In genomic region chr12:118198386-118199093, GRCm38 (mm10) we compare ENCODE assay signal across 7 mouse cellular contexts. TPM values are rescaled to one million over a fixed set of nuclear protein-coding genes. Genes with fewer than 3 reads are reported as not detected.
A peak's percentile ranks its signal among the peaks of the same experiment; 100 is the strongest.
DNase-seq lines count a peak whose midpoint lies in the region; ATAC-seq and TF ChIP-seq lines count a peak whose summit lies in the region.

Gene Dnah11, minus strand, starts transcription at chr12:118199043.

- H3K4me1 ChIP-seq in bone marrow, adult 2 months (ENCODE audit: control insufficient read depth, insufficient read depth, low read length), result no peaks in the 10 kb centered on the region
- 0 out of 2 replicates have a peak, but pooled peaks cover 3% of the 10 kb centered on the region for H3K4me1 ChIP-seq in embryonic facial prominence, embryonic 12.5 days
- H3K4me1 ChIP-seq in limb, embryonic 11.5 days (ENCODE audit: control insufficient read depth, insufficient read depth, low read length), result no peaks in the 10 kb centered on the region
- peaks cover 9% of the 10 kb centered on the region for H3K4me1 ChIP-seq in midbrain, embryonic 12.5 days

- no peak for TF ChIP-seq CTCF in bone marrow, adult 2 months (IDR thresholded peaks at IDR 0.05; ENCODE audit: control insufficient read depth, insufficient read depth, low read length)

- DNase-seq in heart, adult 18-20 months, result peak; percentile 60 to 77
- DNase-seq in kidney, adult 11 months, result peak; percentile 72
- peak; percentile 88 for DNase-seq in limb, embryonic 11.5 days (ENCODE audit: low spot score)
- peak; percentile 40 for DNase-seq in spleen, adult 12 weeks (ENCODE audit: low spot score)

- H3K27me3 ChIP-seq in embryonic facial prominence, embryonic 12.5 days, result peaks cover 36% of the 10 kb centered on the region
- peaks cover 11% of the 10 kb centered on the region for H3K27me3 ChIP-seq in limb, embryonic 11.5 days (ENCODE audit: control insufficient read depth, insufficient read depth, low read length)
- H3K27me3 ChIP-seq in midbrain, embryonic 12.5 days, result peaks cover 48% of the 10 kb centered on the region

- no peaks in the 10 kb centered on the region for H3K9me3 ChIP-seq in embryonic facial prominence, embryonic 12.5 days
- H3K9me3 ChIP-seq in limb, embryonic 11.5 days (ENCODE audit: control insufficient read depth, low read length), result no peaks in the 10 kb centered on the region
- H3K9me3 ChIP-seq in midbrain, embryonic 12.5 days, result no peaks in the 10 kb centered on the region

- no peaks in the 10 kb centered on the region for H3K36me3 ChIP-seq in embryonic facial prominence, embryonic 12.5 days
- no peaks in the 10 kb centered on the region for H3K36me3 ChIP-seq in limb, embryonic 11.5 days (ENCODE audit: control insufficient read depth, insufficient read depth, low read length)
- H3K36me3 ChIP-seq in midbrain, embryonic 12.5 days, result no peaks in the 10 kb centered on the region

- under 1% methylated on average over 47 of the region's 47 CpGs for WGBS in bone marrow, adult 2 months
- WGBS in embryonic facial prominence, embryonic 12.5 days, result 1% methylated on average over 47 of the region's 47 CpGs
- WGBS in limb, embryonic 11.5 days, result under 1% methylated on average over 47 of the region's 47 CpGs
- WGBS in midbrain, embryonic 12.5 days, result under 1% methylated on average over 47 of the region's 47 CpGs

- H3K9ac ChIP-seq in embryonic facial prominence, embryonic 12.5 days, result peak within 1 kb of the TSS; percentile 38
- no peak within 1 kb of the TSS for H3K9ac ChIP-seq in limb, embryonic 11.5 days (ENCODE audit: low read length)
- H3K9ac ChIP-seq in midbrain, embryonic 12.5 days (replicated peaks), result peak within 1 kb of the TSS; percentile 37

- peak; percentile 96 for ATAC-seq in embryonic facial prominence, embryonic 12.5 days (ENCODE audit: insufficient number of reproducible peaks, insufficient read depth, low FRiP score, low TSS enrichment)
- peak; percentile 92 for ATAC-seq in limb, embryonic 11.5 days (ENCODE audit: insufficient number of reproducible peaks, low FRiP score, low TSS enrichment, low read depth)
- peak; percentile 99 for ATAC-seq in midbrain, embryonic 12.5 days (ENCODE audit: low FRiP score, low read depth)

- no peak within 1 kb of the TSS for H3K27ac ChIP-seq in bone marrow, adult 2 months (ENCODE audit: control insufficient read depth, insufficient read depth, low read depth, low read length, poor library complexity)
- no peak within 1 kb of the TSS for H3K27ac ChIP-seq in embryonic facial prominence, embryonic 12.5 days
- no peak within 1 kb of the TSS for H3K27ac ChIP-seq in limb, embryonic 11.5 days (replicated peaks; ENCODE audit: low read depth, low read length)
- no peak within 1 kb of the TSS for H3K27ac ChIP-seq in midbrain, embryonic 12.5 days (replicated peaks)

- peak within 1 kb of the TSS; percentile 94 for H3K4me2 ChIP-seq in embryonic facial prominence, embryonic 12.5 days (replicated peaks)
- peak within 1 kb of the TSS; percentile 97 for H3K4me2 ChIP-seq in limb, embryonic 11.5 days (ENCODE audit: low read depth, severe bottlenecking)
- peak within 1 kb of the TSS; percentile 92 for H3K4me2 ChIP-seq in midbrain, embryonic 12.5 days (replicated peaks)

- peak within 1 kb of the TSS; percentile 37 for H3K4me3 ChIP-seq in bone marrow, adult 2 months (replicated peaks; ENCODE audit: control insufficient read depth, low read depth, low read length)
- peak within 1 kb of the TSS; percentile 52 for H3K4me3 ChIP-seq in embryonic facial prominence, embryonic 12.5 days
- peak within 1 kb of the TSS; percentile 40 for H3K4me3 ChIP-seq in limb, embryonic 11.5 days (ENCODE audit: low read depth, low read length)
- peak within 1 kb of the TSS; percentile 51 for H3K4me3 ChIP-seq in midbrain, embryonic 12.5 days

- TF ChIP-seq POLR2A in bone marrow, adult 2 months (IDR thresholded peaks at IDR 0.05; ENCODE audit: borderline replicate concordance, control insufficient read depth, low read depth, low read length), result no peak

RNA-seq across cellular contexts. Expression of gene Dnah11, which starts in this region (rescaled TPM):
- not detected in 2 replicates for polyA plus RNA-seq in bone marrow, adult 2 months (2011; ENCODE audit: insufficient read depth, insufficient read length, low replicate concordance, missing spikeins)
- polyA plus RNA-seq in embryonic facial prominence, embryonic 12.5 days (2016; fragmentation: Nextera tagmentation; extraction: Ambion mirVana), result 0.04 and 0.08 TPM in 2 replicates
- under 1 TPM in 1 of 2 experiments, not detected in 1; 0.18 TPM for total RNA-seq in heart, adult 18-20 months (2021)
- 0.19 and 0.24 TPM in 2 replicates for polyA plus RNA-seq in limb, embryonic 11.5 days (2014; fragmentation: Nextera tagmentation; extraction: Ambion mirVana)
- 0.08 and 0.19 TPM in 2 replicates for polyA plus RNA-seq in midbrain, embryonic 12.5 days (2016; fragmentation: Nextera tagmentation; extraction: Ambion mirVana)

Comparison
In these comparisons a context has a peak if more than half of its experiments do, and no peak if none do; other contexts are left out.
1. Peak in ATAC-seq, H3K4me3 ChIP-seq, H3K9ac ChIP-seq and H3K4me2 ChIP-seq in embryonic facial prominence, embryonic 12.5 days; RNA of the gene not detected or under 1 TPM.
2. Peak in DNase-seq in heart, adult 18-20 months; RNA of the gene not detected or under 1 TPM.
3. Peak in DNase-seq, ATAC-seq, H3K4me3 ChIP-seq and H3K4me2 ChIP-seq in limb, embryonic 11.5 days; RNA of the gene not detected or under 1 TPM.
4. Peak in ATAC-seq, H3K4me3 ChIP-seq, H3K9ac ChIP-seq and H3K4me2 ChIP-seq in midbrain, embryonic 12.5 days; RNA of the gene not detected or under 1 TPM.